Mouse (Mus musculus) MEL (cell line): ENCODE measurements at regions not wholly inside any gene's neighbourhood (a gene's known extent, or its start where the extent isn't known, plus 50 kb on each side); places are given as distances from the start of the nearest gene placed in this dataset.

Experiments
- CTCF ChIP-seq, 3 experiments: IDR thresholded peaks in 2 of 3; conservative IDR thresholded peaks in 1 of 3; 2 replicates each; pipeline ENCODE4 v1.5.1; 2011 to 2012; ENCODE audit warnings: low read length in 3 of 3, low read depth in 2 of 3, mild to moderate bottlenecking in 2 of 3, improper control_type of control experiment in 1 of 3, inconsistent platforms in 1 of 3, mixed read lengths in 1 of 3, moderate library complexity in 1 of 3; ENCODE audit not compliant: control insufficient read depth in 1 of 3, insufficient read depth in 1 of 3, poor library complexity in 1 of 3, severe bottlenecking in 1 of 3
- ELF1 ChIP-seq: IDR thresholded peaks from 2 replicates; pipeline ENCODE4 v1.6.1; 2014; ENCODE audit warnings: low read depth, mild to moderate bottlenecking, inconsistent platforms, low read length, improper control_type of control experiment, moderate library complexity
- GATA1 ChIP-seq: IDR thresholded peaks from 2 replicates; pipeline ENCODE4 v1.6.1; 2011; ENCODE audit warnings: low read depth, low read length, improper control_type of control experiment
- POLR2A ChIP-seq, 2 experiments: IDR thresholded peaks; 2 replicates each; pipeline ENCODE4 v1.6.1; 2011 to 2012; ENCODE audit warnings: low read length in 2 of 2, mild to moderate bottlenecking in 2 of 2, control low read depth in 1 of 2, improper control_type of control experiment in 1 of 2, low read depth in 1 of 2, moderate library complexity in 1 of 2; ENCODE audit not compliant: control insufficient read depth in 1 of 2, insufficient read depth in 1 of 2, poor library complexity in 1 of 2
- SMC3 ChIP-seq: IDR thresholded peaks from 2 replicates; pipeline ENCODE4 v1.6.1; 2011; ENCODE audit warnings: low read depth, low read length, improper control_type of control experiment
- ZNF384 ChIP-seq: IDR thresholded peaks from 2 replicates; pipeline ENCODE4 v1.6.1; 2012; ENCODE audit warnings: low read depth, mild to moderate bottlenecking, inconsistent platforms, low read length, improper control_type of control experiment

GRCm38 (mm10) chr5:116752941-116753340 is 161.3 kb upstream of the Srrm4 start:
- TF ChIP-seq ELF1 (no peak), SMC3 (no peak), POLR2A (IDR thresholded peaks at IDR 0.05; ENCODE audit: control insufficient read depth in 1 of 2, insufficient read depth in 1 of 2, low read depth in 1 of 2, low read length in 2 of 2, poor library complexity in 1 of 2) (no peak), GATA1 (no peak), ZNF384 (no peak), CTCF (IDR thresholded peaks at IDR 0.05 in 2 of 3, conservative IDR thresholded peaks at IDR 0.05 in 1 of 3; ENCODE audit: control insufficient read depth in 1 of 3, insufficient read depth in 1 of 3, low read depth in 2 of 3, low read length in 3 of 3, poor library complexity in 1 of 3, severe bottlenecking in 1 of 3) (no peak)
